Mouse (Mus musculus) limb, embryonic 10.5 days (tissue): ENCODE data around the gene Shisa2. TPM values are rescaled to one million over a fixed set of nuclear protein-coding genes. Genes with fewer than 3 reads are reported as not detected.
"Not testable (repeated sequence)": the region's sequence is repeated elsewhere in the genome, so short reads cannot be mapped to it uniquely, and the experiment has no call there.

Experiments used
- DNase-seq: peaks from one replicate; pipeline ENCODE4 v3.0.0-alpha.2; 2017; ENCODE audit warnings: low spot score
- H3K27ac ChIP-seq: fragments of 300-500 bp; sonication (generic); 2 replicates; pipeline ENCODE4 v1.5.1; 2016; ENCODE audit warnings: mild to moderate bottlenecking
- H3K27me3 ChIP-seq: fragments of 300-500 bp; sonication (generic); 2 replicates; pipeline ENCODE4 v1.6.1; 2016; ENCODE audit warnings: low read depth, mild to moderate bottlenecking; ENCODE audit not compliant: poor library complexity, severe bottlenecking
- H3K36me3 ChIP-seq: fragments of 300-500 bp; sonication (generic); 2 replicates; pipeline ENCODE4 v1.6.1; 2016; ENCODE audit warnings: mild to moderate bottlenecking, moderate library complexity
- H3K4me1 ChIP-seq: fragments of 300-500 bp; sonication (generic); 2 replicates; pipeline ENCODE4 v1.6.1; 2016
- H3K4me3 ChIP-seq: fragments of 300-500 bp; sonication (generic); 2 replicates; pipeline ENCODE4 v1.5.1; 2016; ENCODE audit warnings: mild to moderate bottlenecking, moderate library complexity
- H3K9me3 ChIP-seq: fragments of 300-500 bp; sonication (generic); replicated peaks from 2 replicates; pipeline ENCODE4 v1.6.1; 2016; ENCODE audit warnings: mild to moderate bottlenecking
- WGBS: fragments of 180-500 bp; shearing (Covaris S2); methylation state at CpG from one replicate; pipeline ENCODE4 v1.1.7; 2016; 5-methylcytosine and 5-hydroxymethylcytosine counted together
- polyA plus RNA-seq: library from polyadenylated mRNA; unstranded; fragments of >200 nt; fragmentation: Nextera tagmentation; extraction: Ambion mirVana; gene quantifications from 2 replicates; pipeline ENCODE4 v1.2.1, GENCODE M21; 2016

Gene Shisa2
- polyA plus RNA-seq, 1 experiment from 2014 or later = 22.5 TPM

DNA sequence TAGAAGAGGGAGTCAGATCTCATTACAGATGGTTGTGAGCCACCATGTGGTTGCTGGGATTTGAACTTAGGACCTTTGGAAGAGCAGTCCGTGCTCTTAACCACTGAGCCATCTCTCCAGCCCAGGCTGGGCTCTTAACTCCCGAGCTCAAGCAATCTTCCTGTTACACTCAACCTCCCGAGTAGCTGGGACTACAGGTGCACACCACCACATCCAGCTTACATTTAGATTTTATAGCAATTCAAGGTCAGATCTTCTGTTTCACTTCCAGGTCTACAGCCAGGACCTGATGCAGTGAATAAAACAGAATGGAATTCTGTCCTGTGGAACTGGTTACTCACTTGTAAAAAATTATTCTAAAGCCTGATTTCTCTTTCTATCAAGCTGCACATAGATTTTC lies 11.0 kb upstream of the Shisa2 start:
- not testable (repeated sequence) for H3K36me3 ChIP-seq, H3K27me3 ChIP-seq, DNase-seq, H3K27ac ChIP-seq, H3K4me3 ChIP-seq, H3K9me3 ChIP-seq
- 87% methylated on average over 3 of the region's 3 CpGs for WGBS
- peaks cover 28% of the 10 kb centered on the region for H3K4me1 ChIP-seq

DNA sequence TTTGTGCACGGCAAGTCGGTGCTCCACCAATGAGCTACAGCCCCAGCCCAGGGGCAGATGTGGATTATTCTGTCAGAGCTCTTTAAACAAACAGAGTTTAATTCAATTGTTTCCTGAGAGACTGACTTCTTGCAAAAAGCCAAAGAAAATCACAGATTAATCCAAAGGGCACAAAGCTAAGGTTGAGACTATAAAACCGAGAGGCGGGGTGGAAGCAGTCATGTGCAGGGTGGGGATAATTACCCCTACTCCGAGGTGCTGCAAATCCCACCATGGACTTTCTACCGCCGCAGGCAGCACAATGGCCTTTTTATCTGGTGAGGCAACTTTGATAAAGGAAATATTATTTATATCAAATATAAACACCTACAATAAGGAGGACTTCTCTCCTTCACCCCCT lies 8.3 kb upstream of the Shisa2 start:
- H3K36me3 ChIP-seq = no peaks in the 10 kb centered on the region
- H3K27me3 ChIP-seq = no peaks in the 10 kb centered on the region
- no peak overlapping the region for H3K4me3 ChIP-seq
- WGBS = 72% methylated on average over 7 of the region's 7 CpGs
- H3K4me1 ChIP-seq = peaks cover 28% of the 10 kb centered on the region
- no peak for DNase-seq
- H3K27ac ChIP-seq = peak overlapping the region; percentile 58; the same call in 1 of the 2 replicates
- H3K9me3 ChIP-seq = no peaks in the 10 kb centered on the region

DNA sequence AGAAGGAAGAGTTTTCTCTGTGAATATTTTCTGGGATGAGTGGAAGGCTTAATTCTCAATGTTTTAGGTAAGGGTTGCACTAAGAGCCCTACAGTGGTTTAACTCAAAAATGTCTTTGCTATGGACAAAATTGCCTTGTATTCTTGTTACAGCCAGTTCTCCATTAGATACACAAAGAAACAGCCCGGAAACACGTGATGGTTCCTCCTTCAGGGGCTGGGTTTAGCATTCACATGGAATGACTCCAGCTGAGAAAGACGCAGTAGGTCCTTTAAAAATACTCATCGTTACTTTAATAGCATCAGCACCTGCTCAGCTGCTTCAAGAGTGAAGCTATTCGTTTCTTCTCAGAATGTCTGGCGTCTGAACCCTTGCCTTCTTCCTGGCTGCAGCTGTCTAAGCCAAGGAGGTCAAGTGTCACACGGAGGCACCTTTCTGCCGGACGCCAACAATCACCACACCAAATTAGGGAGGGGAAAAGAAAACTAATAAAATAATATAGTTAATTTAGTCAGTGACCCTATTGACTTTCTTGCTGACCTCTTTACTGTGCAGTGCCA lies 702 bp upstream of the Shisa2 start:
- Histone ChIP-seq H3K27ac (no peak overlapping the region), H3K9me3 (no peaks in the 10 kb centered on the region), H3K36me3 (peaks cover 2% of the 10 kb centered on the region), H3K4me1 (peaks cover 42% of the 10 kb centered on the region), H3K4me3 (peak overlapping the region; percentile 84; the same call in 1 of the 2 replicates), H3K27me3 (peaks cover 18% of the 10 kb centered on the region; the same call in 1 of the 2 replicates)
- no peak for DNase-seq
- WGBS = 29% methylated on average over 9 of the region's 9 CpGs

DNA sequence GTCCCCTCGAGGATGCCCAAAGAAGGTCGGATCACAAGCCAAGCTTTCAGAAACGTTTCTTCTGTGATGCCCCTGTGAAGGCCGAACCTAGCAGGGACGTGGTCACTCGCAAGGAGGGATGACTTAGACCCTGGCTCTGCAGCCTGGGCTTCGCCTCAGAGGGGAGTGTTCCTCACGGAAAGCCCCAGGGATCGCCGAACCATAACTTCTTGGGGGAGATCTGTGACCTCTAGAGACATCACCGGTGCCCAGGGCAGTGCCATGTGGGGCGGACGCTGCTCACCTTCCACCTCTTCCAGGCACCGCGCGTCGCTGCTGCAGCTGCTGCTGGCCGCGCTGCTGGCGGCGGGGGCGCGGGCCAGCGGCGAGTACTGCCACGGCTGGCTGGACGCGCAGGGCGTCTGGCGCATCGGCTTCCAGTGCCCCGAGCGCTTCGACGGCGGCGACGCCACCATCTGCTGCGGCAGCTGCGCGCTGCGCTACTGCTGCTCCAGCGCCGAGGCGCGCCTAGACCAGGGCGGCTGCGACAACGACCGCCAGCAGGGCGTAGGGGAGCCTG lies 777 bp downstream of the Shisa2 start:
- Histone ChIP-seq H3K4me1 (peaks cover 42% of the 10 kb centered on the region), H3K27ac (peak overlapping the region; percentile 94), H3K9me3 (no peaks in the 10 kb centered on the region), H3K36me3 (peaks cover 17% of the 10 kb centered on the region), H3K27me3 (peaks cover 18% of the 10 kb centered on the region; the same call in 1 of the 2 replicates), H3K4me3 (peak overlapping the region; percentile 84)
- peak; percentile 73 for DNase-seq
- WGBS = under 1% methylated on average over 51 of the region's 51 CpGs

DNA sequence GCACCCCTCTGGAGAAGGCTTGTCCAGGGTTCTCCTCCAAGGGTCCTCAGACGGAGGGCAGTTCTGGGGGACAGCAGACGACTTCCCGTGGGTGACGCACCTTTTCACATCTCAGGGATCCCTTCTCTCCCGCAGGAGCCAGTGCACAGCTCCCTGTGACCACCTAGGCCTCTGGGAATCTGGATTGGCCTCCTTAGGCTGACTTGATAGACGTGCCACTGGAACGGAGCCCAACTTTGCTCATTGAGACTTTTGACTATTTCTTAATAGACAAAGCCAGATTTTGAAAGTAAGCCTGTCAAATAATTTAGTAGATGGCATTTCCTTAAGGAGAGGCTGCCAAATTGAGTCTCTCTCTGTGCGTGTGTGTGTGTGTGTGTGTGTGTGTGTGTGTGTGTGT lies 1.6 kb downstream of the Shisa2 start:
- 29% methylated on average over 8 of the region's 8 CpGs for WGBS
- H3K27ac ChIP-seq = peak overlapping the region; percentile 94

DNA sequence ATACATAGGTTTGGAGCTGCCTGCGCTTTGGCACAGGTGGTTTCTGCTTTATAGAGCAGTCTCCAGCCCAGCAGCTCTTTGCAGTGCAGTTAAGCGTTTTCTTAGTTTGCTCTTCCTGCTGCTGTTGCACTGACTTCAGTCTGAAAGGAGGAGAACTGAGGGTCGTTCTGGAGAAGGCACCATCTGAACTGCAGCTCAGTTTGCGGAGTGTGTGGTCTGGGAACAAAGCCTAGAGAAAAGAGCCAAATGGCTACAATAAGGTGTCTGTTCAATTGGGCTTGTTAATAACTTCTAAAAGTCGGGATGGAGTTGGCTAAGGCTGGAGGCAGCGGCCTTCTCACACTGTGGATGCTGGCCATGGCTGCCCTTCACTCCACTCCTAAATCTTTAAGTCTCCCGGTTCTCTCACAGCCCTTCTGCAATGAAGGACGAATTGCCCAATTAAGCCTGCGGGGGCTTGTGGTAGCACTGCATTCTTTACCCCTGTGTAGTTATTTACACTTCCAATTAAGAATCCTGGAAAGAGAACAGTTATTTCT lies 2.1 kb downstream of the Shisa2 start:
- peaks cover 42% of the 10 kb centered on the region for H3K4me1 ChIP-seq
- H3K27ac ChIP-seq = peak overlapping the region; percentile 94
- peak; percentile 45 for DNase-seq
- H3K9me3 ChIP-seq = no peaks in the 10 kb centered on the region
- peak overlapping the region; percentile 84 for H3K4me3 ChIP-seq
- 16% methylated on average over 9 of the region's 9 CpGs for WGBS
- peaks cover 28% of the 10 kb centered on the region for H3K36me3 ChIP-seq
- H3K27me3 ChIP-seq = peaks cover 14% of the 10 kb centered on the region; the same call in 1 of the 2 replicates

More for the DNA sequence above, 1.6 kb downstream of the Shisa2 start:
- DNase-seq = peak; percentile 39
- Histone ChIP-seq H3K9me3 (no peaks in the 10 kb centered on the region), H3K27me3 (peaks cover 18% of the 10 kb centered on the region; the same call in 1 of the 2 replicates), H3K4me1 (peaks cover 42% of the 10 kb centered on the region), H3K4me3 (peak overlapping the region; percentile 84), H3K36me3 (peaks cover 23% of the 10 kb centered on the region)

DNA sequence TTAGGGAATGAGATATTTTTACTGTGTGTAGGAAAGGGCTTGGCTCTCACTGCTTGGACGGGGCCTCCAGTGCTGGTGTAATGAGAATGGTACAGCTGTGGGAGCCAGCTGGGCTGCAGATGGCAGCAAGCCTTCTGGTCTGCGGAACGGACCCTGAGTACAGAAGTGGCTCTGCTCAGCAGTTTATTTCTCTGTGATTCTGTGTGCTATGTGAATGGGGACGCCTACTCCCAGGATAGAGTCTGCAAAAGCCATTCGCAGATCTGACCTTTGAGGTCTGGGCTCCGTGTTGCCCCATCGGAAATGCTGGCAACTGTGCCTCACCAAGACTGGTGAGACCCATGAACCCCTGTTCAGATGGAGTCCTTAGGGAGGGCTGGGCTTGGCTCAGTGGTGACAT lies 2.7 kb downstream of the Shisa2 start:
- Histone ChIP-seq H3K9me3 (no peaks in the 10 kb centered on the region), H3K4me3 (peak overlapping the region; percentile 84), H3K27me3 (0 out of 2 replicates have a peak, but pooled peaks cover 12% of the 10 kb centered on the region), H3K4me1 (peaks cover 42% of the 10 kb centered on the region), H3K36me3 (peaks cover 31% of the 10 kb centered on the region), H3K27ac (peak overlapping the region; percentile 94; the same call in 1 of the 2 replicates)
- peak; percentile 81 for DNase-seq
- 28% methylated on average over 7 of the region's 7 CpGs for WGBS

DNA sequence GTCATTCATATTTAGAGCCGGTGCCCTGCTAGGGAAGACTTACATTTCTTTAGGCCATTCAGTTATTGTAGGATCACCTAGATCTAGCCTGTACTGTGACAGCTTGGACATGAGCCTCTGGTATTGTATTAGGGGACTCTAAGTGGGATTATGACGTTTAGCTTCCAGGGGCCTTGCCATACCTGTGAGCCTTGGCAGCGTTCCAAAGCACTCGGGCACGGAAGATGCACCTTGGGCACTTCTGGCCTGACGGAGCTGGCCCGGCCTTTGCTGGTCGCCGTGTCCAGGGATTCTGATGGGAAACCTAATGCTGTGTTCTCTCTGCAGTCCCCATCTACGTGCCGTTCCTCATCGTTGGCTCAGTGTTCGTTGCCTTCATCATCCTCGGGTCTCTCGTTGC lies 4.2 kb downstream of the Shisa2 start:
- Histone ChIP-seq H3K9me3 (no peaks in the 10 kb centered on the region), H3K36me3 (peaks cover 33% of the 10 kb centered on the region), H3K4me3 (no peak overlapping the region), H3K27me3 (0 out of 2 replicates have a peak, but pooled peaks cover 5% of the 10 kb centered on the region), H3K4me1 (peaks cover 39% of the 10 kb centered on the region), H3K27ac (no peak overlapping the region)
- 93% methylated on average over 15 of the region's 15 CpGs for WGBS
- DNase-seq = no peak

DNA sequence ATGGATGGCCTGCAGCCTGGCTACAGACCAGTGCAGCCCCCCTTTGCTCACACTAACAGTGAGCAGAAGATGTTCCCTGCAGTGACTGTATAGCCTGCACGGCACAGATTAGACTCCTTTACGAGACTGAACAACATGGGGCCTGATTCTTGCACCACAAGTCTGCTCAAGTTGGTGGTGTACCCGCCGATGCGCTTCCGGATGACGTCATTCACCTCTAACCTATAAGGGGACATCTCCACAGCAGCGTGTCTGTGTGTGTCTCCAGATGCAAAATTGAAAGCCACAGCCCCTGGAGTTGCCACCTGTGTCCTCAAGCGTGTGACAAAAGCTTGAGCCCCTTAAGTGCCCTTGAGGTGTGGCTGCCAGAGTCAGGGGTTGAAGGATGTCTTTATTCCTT lies 5.0 kb downstream of the Shisa2 start:
- Histone ChIP-seq H3K27me3 (0 out of 2 replicates have a peak, but pooled peaks cover 5% of the 10 kb centered on the region), H3K27ac (no peak overlapping the region), H3K36me3 (peaks cover 33% of the 10 kb centered on the region), H3K4me1 (peaks cover 31% of the 10 kb centered on the region), H3K9me3 (no peaks in the 10 kb centered on the region), H3K4me3 (no peak overlapping the region)
- no peak for DNase-seq
- WGBS = 94% methylated on average over 9 of the region's 9 CpGs

DNA sequence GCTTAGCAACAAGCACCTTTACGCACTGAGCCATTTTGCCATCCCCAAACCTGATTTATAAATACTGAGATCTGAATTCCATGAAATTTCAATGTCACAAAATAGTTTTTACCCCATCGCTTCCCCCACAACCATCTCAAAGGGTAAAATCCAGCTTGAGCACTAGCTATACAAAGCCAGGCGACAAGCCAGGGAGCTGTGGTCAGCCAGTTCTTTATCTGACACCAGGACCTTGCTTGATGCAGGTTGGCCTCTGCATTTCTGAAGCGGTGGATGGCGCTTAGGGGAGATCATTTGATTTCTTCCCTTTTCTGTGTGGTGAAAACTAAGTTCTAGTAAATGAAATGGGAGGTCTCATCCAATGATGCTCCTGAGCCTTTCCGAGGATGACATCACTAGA lies 7.0 kb downstream of the Shisa2 start:
- Histone ChIP-seq H3K4me3 (no peak overlapping the region), H3K9me3 (no peaks in the 10 kb centered on the region), H3K27me3 (no peaks in the 10 kb centered on the region), H3K27ac (no peak overlapping the region), H3K36me3 (peaks cover 33% of the 10 kb centered on the region), H3K4me1 (peaks cover 12% of the 10 kb centered on the region)
- DNase-seq = no peak
- WGBS = 91% methylated on average over 6 of the region's 6 CpGs

DNA sequence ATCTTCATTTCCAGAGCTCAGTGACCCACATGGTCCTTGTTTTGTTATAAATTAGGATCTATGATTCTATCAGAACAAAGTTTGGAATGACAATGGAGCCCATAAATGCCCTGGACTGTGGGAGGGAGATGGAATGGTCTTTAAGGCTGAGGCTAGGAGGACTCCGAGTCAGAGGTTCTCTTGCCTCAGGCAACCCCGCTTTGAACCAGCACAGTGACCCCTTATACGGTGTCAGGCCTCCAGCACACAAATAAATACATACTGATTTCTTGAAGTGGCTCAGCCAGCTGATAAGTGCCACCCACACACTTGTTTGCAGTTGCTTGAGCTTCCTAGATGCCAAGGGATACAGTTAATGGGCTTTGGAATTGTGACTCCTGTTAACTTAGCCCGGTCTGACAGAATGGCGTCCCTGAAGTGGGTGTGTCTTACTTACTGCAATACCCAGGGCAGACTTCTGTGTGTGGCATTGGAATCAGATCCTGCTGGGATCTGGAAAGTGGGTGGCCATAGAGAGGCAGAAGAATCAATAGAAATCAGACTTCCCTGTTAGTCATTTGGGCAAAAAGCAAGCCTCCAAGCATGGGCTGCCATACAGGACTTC lies 8.3 kb downstream of the Shisa2 start:
- Histone ChIP-seq H3K27me3 (no peaks in the 10 kb centered on the region), H3K9me3 (no peaks in the 10 kb centered on the region)
- WGBS = 87% methylated on average over 5 of the region's 5 CpGs

DNA sequence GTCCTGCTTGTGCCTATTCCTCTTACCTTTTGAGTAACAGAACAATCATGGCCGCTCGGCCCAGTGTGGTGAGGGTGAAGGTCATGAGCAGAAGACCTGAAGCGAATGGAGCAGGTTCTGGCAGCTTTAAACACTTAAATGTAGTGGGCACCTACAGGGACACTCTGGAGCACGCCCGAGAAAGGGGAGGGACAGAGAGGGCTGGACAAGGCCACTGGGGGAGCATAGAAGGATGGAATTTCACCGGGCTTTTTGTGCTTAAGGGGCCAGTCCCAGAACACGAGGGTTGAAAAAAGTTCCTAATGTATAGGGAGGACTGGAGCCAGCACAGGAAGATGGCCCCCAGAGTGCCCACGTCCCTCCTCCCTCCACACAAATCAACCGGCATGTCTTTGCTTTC lies 8.9 kb downstream of the Shisa2 start:
- WGBS = 87% methylated on average over 9 of the region's 9 CpGs
- no peaks in the 10 kb centered on the region; the same call in 1 of the 2 replicates for H3K4me1 ChIP-seq
- peaks cover 33% of the 10 kb centered on the region for H3K36me3 ChIP-seq
- no peak overlapping the region for H3K27ac ChIP-seq
- DNase-seq = no peak
- H3K4me3 ChIP-seq = no peak overlapping the region
- H3K9me3 ChIP-seq = no peaks in the 10 kb centered on the region
- H3K27me3 ChIP-seq = no peaks in the 10 kb centered on the region

More for the DNA sequence above, 8.3 kb downstream of the Shisa2 start:
- H3K4me3 ChIP-seq = no peak overlapping the region
- no peak for DNase-seq
- H3K27ac ChIP-seq = no peak overlapping the region
- peaks cover 33% of the 10 kb centered on the region for H3K36me3 ChIP-seq
- no peaks in the 10 kb centered on the region; the same call in 1 of the 2 replicates for H3K4me1 ChIP-seq
